Mouse (Mus musculus): ENCODE measurements around the gene Ttc23l.
"Not testable (repeated sequence)": the region's sequence is repeated elsewhere in the genome, so short reads cannot be mapped to it uniquely, and the experiment has no call there.

Gene Ttc23l

DNA sequence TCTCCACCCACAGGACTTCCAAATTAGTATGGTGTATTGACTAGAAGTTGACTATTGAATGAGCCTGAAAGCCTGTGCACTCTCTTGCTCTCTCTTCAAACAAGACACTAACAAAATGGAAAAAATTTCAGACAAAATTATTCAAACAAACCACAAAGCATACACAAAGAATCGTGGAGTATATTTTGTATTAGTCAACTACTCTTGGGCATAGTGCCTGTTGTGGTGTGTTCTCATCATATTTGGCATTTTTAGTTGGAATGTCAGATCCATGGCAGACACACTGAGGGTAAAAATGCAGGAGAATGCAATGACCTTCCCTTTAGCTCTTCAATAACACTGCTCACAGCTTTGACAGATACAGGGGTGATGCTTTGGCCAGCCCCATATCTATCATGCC lies 32.6 kb downstream of the Ttc23l start:
- DNase-seq (ENCODE audit: low read depth, low spot score): no peak

DNA sequence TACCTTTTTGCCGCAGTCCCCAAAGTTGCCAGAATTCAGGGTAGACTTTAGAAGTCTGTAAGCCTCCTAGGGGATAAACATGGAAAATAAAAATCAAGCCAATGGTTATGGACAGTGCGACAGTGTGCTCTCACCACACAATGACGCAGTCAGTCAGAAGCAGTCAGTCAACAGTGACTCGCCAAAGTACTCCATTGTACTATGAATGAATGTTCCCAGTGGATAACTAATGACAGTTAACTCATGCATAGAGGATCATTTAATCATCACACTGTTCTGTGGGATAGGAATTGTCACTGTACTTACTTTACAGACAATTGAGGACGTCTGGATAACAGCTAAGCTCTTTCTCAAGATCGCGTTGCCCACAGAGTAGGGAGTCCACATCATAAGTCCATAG lies 43.3 kb downstream of the Ttc23l start:
- no peak for DNase-seq (ENCODE audit: low read depth, low spot score)

DNA sequence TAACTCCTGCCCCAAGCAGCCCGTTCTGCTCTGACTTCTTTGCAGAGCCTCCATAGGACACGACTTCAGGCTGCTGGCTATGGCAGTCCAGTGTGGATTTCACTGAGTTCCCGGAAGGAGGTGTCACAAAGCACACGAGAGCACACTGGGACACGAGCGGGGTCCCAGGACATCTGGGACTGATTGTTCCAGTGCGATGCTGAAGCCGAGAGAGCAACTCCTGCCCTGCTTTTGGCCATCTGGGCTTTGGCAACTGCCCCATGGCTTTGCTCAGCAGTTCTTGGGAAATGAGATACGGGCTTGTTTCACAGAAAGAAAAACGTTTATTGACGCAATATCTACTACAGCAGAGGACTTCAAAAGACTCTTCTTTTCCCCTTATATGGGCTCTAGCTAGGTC lies 52.4 kb downstream of the Ttc23l start:
- no peak for DNase-seq (ENCODE audit: low read depth, low spot score)

DNA sequence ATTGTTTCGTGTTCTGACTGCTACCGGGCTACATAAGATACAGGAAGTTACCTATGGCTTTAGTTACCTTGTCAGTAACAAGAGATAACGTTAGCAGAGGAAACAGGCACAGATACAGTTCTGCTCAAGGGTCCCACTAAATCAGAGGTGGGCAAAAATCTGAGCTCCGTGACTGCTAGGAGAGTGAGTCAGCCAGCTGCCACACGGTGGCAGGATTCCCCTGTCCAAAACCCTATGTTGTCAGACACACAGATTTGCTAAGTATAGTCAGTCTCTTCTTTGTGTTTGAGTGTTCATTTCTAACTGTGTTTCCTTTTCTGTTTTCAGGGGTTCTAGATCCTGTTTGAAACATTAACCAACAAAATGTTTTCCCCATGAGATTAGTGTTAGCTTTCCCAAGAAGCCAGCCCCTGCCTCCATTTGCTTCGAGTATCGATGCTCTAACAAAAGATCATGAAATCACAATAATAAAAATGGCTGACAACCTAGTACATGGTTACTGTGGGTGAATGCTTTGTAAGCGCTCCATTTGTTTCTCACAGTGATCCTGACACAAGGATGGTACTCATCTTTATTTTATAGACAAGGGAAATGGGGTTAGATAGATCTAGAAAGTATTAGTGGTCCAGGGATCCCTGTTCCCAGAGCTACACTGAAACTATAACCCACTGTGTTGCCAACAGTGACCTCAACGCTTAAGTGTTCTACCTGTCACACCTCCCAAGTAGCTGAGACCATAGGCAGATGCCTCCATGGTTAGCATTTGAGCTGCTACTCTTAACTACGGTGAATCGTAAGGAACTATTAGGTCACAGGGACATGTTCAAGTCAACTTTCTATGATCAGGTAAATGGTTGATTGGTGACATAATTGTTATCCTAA lies 57.4 kb downstream of the Ttc23l start:
- DNase-seq (ENCODE audit: low read depth, low spot score): no peak

DNA sequence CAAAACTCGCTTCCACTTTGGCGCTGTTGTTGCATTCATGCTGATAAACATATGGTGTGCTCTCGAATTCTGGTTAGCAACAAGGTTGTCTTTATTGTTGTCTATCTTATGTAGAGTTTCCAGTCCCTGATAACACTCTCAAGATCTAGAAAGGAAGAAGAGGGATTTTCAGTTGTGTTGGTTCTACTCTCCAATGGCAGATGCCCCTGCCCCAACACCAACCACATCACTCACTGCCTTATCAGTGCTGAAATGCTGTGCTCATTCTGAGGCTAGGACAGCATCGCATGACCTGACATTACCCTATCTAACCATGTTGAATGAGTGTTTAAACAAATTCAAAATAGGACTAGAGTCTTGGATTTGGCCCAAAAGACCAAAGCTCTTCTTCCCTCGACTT lies 58.4 kb downstream of the Ttc23l start:
- DNase-seq (ENCODE audit: low read depth, low spot score): no peak

DNA sequence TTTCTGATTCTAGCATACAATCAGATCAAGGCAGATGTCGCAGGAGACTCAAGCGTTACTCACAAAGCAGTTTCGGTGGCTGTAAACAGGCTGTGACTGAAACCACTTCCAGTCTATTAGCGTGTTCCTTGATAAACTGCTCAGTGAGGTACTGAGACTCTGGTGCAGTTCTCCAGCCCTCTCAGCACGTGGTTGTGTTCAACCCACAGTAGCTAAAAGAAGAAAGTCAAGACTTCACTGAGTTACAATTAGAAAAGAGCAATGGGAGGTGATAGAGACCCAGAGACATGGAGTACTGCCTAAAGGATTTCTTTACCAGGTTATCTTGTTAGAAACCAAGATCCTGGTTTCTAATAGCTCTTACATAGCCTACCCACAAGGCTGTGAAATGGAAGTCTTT lies 58.9 kb downstream of the Ttc23l start:
- DNase-seq (ENCODE audit: low read depth, low spot score): no peak

DNA sequence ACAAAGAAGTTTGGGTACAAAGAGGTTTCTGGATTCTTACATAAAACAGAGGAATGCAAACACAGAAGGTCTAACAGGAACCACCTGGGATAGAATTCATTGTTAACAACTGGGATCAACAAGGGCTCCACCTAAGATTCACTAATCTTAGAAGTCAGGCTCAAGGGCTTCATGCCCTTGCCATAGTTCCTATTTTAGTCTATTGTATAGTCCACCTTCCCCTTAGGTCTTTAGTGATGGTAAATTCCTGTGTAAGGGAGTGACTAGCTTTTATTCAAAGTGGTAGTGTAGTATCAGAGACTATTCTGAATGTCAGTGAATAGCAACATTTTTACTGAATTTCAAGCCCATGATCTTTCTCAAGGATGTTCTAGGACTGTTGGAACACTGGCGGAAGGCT lies 61.8 kb downstream of the Ttc23l start:
- not testable (repeated sequence) for DNase-seq (ENCODE audit: low read depth, low spot score)

DNA sequence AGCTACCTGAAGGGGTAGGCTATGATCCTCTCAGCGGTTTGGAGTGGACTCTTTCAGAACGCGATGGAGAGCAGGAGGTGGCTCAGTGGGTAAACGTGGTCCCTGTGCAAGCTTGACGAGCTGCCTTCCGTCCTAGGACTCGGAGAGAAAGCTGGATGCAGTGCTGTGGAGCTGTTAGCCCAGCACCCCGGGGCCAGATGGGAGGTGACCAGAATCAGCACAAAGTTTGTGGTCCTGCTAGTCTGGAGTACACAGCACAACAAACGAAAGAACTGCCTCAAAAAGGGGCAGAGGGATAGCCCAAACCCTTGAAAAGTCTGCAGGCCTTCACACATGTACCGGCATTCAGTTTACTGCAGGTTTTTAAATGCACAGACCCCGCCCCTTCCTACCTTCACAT lies 62.5 kb downstream of the Ttc23l start:
- DNase-seq (ENCODE audit: low read depth, low spot score): no peak

DNA sequence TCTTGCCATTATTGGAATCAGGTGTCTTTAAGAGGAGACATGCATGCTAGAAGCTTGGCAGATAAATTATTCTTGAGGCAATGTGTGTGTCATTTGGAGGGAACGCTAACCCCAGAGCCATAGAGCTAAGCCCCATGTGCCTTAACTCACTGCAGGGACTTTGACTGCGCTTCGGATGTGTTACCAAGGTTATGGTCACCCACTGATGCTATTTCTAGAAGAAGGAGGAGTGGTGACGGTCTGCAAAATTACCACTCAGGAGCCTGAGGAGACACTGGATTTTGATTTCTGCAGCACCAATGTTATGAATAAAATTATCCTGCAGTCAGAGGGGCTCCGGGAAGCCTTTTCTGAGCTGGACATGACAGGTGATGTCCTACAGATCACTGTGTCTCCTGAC lies 68.4 kb downstream of the Ttc23l start:
- no peak for DNase-seq (ENCODE audit: low read depth, low spot score)

DNA sequence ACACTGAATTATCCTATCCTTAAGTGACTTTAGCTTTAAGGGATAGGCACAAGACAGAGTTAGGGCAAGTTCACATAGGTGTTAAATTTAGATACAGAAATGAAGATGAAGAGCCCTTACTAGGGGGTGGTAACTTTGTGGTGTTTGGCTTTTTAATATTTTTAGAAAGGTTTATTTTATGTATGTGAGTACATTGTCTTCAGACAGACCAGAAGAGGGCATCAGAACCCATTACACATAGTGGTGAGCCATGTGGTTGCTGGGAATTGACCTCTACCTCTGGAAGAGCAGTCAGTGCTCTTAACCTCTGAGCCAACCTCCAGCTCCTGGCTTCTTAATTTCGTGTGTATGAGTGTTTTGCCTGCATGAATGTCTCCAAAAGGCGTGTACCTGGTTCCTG lies 71.2 kb downstream of the Ttc23l start:
- DNase-seq (ENCODE audit: low read depth, low spot score): no peak

DNA sequence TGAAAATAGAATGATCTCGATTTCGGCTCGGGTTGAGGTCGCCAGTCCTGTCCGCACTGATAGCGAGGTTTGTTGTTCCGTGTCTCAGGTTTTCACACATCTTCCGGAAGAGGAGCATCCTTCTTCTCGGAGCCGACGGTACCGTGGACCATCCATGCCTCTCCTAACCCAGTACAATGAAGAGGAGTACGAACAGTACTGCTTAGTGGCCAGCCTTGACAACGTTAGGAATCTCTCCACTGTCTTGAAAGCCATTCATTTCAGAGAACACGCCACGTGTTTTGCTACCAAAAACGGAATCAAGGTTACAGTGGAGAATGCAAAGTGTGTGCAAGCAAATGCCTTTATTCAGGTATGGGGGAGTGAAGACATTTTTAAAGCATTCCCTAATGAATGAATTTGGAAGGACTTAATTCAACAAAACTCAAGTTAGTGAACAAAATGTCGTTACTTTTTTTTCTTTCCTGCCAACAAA lies 72.1 kb downstream of the Ttc23l start:
- DNase-seq (ENCODE audit: low read depth, low spot score): no peak

DNA sequence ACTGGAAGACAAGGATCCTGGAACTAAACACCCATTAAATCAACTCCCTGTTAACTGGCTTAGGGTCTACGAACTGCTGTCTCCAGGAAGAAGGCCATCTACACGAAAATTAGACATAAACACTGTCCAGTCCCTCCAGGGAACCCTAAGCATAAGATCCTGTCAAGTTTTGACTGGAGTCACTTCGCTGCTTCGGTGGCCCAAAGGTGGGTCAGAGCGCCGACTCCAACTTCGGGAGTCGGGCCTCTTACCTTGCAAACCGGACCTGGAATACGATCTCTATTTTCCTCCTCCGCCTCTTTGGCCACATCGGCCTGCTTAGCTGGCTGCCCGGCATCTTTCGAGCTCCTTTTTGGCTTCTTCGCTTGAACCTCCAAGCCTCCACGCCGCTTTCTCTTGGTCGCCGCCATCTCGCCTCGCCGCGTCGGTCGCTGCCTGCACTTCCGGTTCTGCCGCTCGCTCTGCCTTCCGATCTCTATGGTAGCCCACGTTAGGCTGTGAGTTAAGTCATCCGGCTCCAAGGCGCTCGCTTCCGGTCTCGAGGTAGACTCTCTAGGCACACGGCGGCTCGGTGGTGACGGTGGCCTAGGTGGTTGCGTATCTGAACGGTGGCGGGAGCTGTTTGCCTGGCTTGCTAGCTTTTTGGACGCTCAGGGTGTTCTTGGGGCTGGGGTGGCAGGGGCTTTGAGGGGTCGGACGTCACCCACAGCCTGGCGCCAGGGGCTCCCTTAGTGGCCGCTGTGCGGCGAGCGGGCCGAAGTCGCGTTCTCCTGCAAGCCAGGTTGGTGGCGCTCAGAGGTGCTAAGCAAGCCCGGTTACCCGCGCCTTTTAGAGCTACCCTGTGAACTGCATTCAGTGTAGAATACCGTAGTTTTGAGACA lies 72.7 kb downstream of the Ttc23l start, which contains the start of the genes Brix1 and Rad1:
Brix1 (minus strand) TSS at position 464 of the 881 bp plus-strand sequence.
Rad1 (plus strand) TSS at position 535 of the 881 bp plus-strand sequence.
- DNase-seq (ENCODE audit: low read depth, low spot score): peak; percentile 97

DNA sequence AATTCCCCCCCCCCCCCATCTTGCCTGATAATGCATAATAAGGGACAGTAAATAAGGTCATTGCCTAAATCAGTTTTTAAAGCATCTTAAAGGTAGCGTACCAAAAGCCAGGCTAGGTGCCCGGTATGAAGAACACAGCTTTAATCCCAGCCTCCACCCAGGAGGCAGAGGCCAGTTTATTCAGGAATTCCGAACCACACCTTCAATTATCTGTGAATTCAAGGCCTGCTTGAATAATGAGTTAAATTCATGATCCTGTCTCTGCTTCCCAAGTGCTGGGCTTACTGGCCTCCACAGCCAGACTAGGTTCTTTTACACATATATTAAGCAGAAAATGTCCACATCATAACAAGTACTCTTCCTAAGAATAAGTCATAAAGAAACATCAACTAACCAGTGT lies 87.5 kb downstream of the Ttc23l start:
- DNase-seq (ENCODE audit: low read depth, low spot score): peak; percentile 10

DNA sequence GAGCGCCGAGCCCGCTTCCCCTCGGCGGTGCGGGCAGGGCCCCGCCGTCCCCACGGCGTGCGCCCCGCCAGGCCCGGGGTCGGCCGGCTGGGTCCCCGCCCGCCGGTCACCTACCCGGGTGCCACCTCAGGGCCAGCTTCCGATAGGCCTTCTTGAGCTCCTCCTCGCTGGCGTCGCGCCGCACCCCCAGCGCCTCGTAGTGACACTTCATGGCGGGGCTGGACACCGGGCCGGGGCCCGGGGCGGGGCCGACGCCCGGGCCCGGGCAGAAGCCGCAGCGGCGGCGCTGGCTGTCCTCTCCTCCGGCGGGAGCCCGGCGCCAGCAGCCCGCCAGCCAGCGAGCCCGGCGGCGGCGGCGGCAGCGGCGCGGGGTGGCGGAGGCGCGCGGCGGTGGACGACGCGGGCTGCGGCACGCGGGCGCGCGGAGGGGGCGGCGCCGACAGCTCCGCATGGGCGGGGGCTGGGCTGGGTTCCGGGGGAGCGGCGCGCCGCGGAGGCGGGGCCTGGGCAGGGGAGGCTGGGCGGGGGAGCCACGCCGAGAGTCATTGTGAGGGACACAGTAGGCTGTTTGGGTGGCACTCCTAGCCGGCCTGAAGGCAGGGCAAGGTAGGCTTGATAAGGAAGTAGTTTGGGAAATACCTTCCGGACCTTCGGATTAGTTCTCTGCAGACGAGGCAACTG lies 88.2 kb downstream of the Ttc23l start, which contains the start of gene Dnajc21:
Dnajc21 (minus strand) TSS at position 366 of the 681 bp plus-strand sequence.
- DNase-seq (ENCODE audit: low read depth, low spot score): peak; percentile 89

DNA sequence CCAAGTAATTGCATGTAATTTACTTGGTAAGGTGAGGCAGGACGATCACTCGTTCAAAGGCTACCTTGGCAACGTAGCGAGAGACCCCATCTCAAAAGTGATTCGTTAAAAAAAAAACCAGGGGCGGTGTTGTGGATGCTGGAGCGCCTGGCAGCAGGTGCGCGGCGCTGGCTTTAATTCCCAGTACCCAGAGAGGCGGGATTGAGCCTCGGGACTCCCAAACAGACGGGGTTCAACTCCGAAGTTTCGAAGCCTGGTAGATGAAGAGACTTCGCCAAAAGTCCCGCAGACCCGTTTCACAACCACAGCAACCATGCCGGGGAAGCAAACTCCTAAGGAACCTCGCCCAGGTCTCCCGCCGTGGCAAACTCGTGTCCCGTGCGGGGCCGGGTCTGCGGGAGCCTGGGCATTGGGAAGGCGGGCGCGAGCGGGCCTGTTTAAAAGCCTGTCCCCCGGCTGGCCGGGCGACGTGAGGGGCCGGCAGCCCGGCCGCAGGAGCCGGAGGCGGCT lies 88.8 kb downstream of the Ttc23l start:
- no peak for DNase-seq (ENCODE audit: low read depth, low spot score)

DNA sequence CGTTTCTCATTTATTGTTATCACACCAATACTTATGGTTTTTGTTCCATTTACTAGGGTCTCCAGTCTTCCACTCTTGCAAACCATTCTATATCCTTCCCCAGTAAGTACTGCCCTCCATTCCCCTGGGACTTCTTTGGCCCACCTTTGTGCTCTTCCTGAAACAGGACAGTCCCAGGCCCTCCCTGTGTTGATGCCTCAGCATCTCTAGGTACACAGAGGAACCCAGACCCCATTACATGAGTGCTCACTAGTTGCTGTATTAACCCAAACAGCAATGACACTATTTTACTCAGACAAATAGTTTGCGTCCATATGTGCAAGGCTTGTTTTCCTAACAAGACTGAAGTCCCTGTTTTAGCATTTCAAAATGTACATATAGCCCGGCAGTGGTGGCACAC lies 89.7 kb downstream of the Ttc23l start:
- DNase-seq (ENCODE audit: low read depth, low spot score): no peak

DNA sequence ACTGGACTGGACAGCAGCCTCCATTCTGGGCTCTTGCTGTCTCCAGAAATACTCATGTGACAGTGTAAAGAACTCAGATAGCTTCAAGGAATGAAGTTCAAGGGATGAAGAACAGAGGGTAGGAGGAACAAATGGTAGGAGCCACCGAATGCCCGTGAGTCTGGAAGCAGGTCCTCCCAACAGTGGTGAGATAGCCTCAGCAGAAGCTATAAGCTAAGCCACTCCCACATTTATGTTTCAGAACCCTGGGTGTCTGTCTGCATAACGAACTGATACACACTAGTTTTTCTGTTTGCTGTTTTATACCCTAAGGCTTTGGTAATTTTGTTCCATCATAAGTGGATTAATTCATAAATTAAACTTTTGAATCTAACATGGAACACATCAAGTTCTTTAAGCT lies 93.8 kb downstream of the Ttc23l start:
- no peak for DNase-seq (ENCODE audit: low read depth, low spot score)

DNA sequence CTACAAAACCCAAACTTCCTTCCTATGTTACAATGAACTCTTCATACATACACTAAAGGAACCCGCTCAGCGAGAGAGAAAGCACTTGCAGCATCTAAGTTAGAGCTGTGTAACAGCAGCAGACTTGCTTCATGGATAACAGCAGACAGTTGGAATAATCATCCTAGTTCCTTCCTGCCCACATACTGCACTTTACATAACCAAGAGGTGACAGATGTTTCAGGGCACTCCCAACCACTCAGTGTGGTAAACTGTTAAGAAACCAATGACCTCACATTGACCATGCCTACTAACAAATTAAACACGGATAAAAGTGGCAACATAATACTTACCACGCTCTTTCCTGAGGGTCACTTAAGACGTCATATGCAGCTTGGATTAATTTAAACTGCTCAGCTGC lies 94.9 kb downstream of the Ttc23l start:
- no peak for DNase-seq (ENCODE audit: low read depth, low spot score)

DNA sequence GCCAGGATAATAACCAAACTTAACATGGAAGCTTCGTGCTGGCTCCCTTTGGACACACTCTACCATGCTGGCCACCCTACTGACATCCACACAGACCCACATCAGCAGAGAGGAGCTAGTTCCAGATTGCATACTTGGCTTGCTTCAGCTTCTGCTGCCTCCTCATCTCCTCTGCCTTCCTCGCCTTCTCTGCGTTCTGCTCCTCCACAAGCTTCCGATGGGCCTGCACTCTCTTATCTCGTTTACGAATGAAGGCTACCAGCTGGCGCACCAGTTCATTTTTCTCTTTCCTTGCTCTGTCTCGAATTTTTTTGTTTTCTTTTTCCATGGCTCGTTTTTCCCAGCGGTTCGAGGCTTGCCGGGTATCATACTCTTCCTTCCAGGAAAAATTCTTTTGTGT lies 97.5 kb downstream of the Ttc23l start:
- DNase-seq (ENCODE audit: low read depth, low spot score): no peak

Measured in CD4-positive helper T cell, adult 2 months (primary cell).